In genomic region chr1:188896906-188897551, GRCm38 (mm10) we compare ENCODE assay signal across 23 mouse cellular contexts.
DNase-seq lines count a peak whose midpoint lies in the region; ATAC-seq and TF ChIP-seq lines count a peak whose summit lies in the region.
"Had no signal": no experiment of that assay in that cellular context is flagged by ENCODE, and none has a peak within 500 bp of the region (broad histone marks: within the 10 kb centered on the region; RNA-seq: fewer than 3 reads in every experiment).

No protein-coding gene starts in this region.

- H3K9me3 ChIP-seq in forebrain, embryonic 10.5 days: no peaks in the 10 kb centered on the region
- H3K9me3 ChIP-seq in forebrain, embryonic 11.5 days (ENCODE audit: control insufficient read depth, low read length): no peaks in the 10 kb centered on the region
- no peaks in the 10 kb centered on the region for H3K9me3 ChIP-seq in heart, embryonic 12.5 days (replicated peaks)
- H3K9me3 ChIP-seq in liver, embryonic 11.5 days (ENCODE audit: control insufficient read depth, low read length): no peaks in the 10 kb centered on the region
- H3K9me3 ChIP-seq in liver, embryonic 15.5 days (replicated peaks): no peaks in the 10 kb centered on the region
- H3K9me3 ChIP-seq in hindbrain, postnatal 0 days (ENCODE audit: low read length): no peaks in the 10 kb centered on the region
- H3K9me3 ChIP-seq: embryonic facial prominence, embryonic 13.5 days; forebrain, embryonic 15.5 days; heart, embryonic 15.5 days; hindbrain, embryonic 13.5 days had no signal

- H3K9ac ChIP-seq in forebrain, embryonic 11.5 days (ENCODE audit: low read length): no peak overlapping the region
- H3K9ac ChIP-seq in heart, embryonic 12.5 days: no peak overlapping the region
- H3K9ac ChIP-seq in liver, embryonic 11.5 days (ENCODE audit: low read depth, low read length): no peak overlapping the region
- no peak overlapping the region; the same call in 1 of the 2 replicates for H3K9ac ChIP-seq in liver, embryonic 15.5 days
- no peak overlapping the region for H3K9ac ChIP-seq in hindbrain, postnatal 0 days (replicated peaks; ENCODE audit: low read length)
- H3K9ac ChIP-seq: embryonic facial prominence, embryonic 13.5 days; forebrain, embryonic 15.5 days; heart, embryonic 15.5 days; hindbrain, embryonic 13.5 days had no signal

- no peaks in the 10 kb centered on the region for H3K27me3 ChIP-seq in forebrain, embryonic 10.5 days (ENCODE audit: poor library complexity, severe bottlenecking)
- no peaks in the 10 kb centered on the region for H3K27me3 ChIP-seq in forebrain, embryonic 11.5 days (ENCODE audit: control insufficient read depth, insufficient read depth, low read length)
- peaks cover 9% of the 10 kb centered on the region; the same call in 1 of the 2 replicates for H3K27me3 ChIP-seq in heart, embryonic 12.5 days (replicated peaks)
- H3K27me3 ChIP-seq in liver, embryonic 11.5 days (replicated peaks; ENCODE audit: control insufficient read depth, insufficient read depth, low read length): no peaks in the 10 kb centered on the region
- no peaks in the 10 kb centered on the region for H3K27me3 ChIP-seq in liver, embryonic 15.5 days
- no peaks in the 10 kb centered on the region for H3K27me3 ChIP-seq in hindbrain, postnatal 0 days (ENCODE audit: insufficient read depth, low read length)
- H3K27me3 ChIP-seq: embryonic facial prominence, embryonic 13.5 days; forebrain, embryonic 15.5 days; heart, embryonic 15.5 days had no signal

- 0 out of 2 replicates have a peak overlapping the region, but pooled peaks have one; percentile 13 for H3K27ac ChIP-seq in forebrain, embryonic 10.5 days
- no peak overlapping the region for H3K27ac ChIP-seq in forebrain, embryonic 11.5 days (ENCODE audit: low read depth, low read length)
- H3K27ac ChIP-seq in heart, embryonic 12.5 days (ENCODE audit: poor library complexity, severe bottlenecking): no peak overlapping the region
- H3K27ac ChIP-seq in liver, embryonic 11.5 days (ENCODE audit: low read depth, low read length): no peak overlapping the region
- H3K27ac ChIP-seq in liver, embryonic 15.5 days (replicated peaks): no peak overlapping the region; the same call in 1 of the 2 replicates
- H3K27ac ChIP-seq in hindbrain, postnatal 0 days: no peak overlapping the region
- H3K27ac ChIP-seq: embryonic facial prominence, embryonic 13.5 days; forebrain, embryonic 15.5 days; heart, adult 2 months; heart, embryonic 15.5 days; hindbrain, embryonic 13.5 days had no signal

- H3K36me3 ChIP-seq in forebrain, embryonic 10.5 days (replicated peaks): no peaks in the 10 kb centered on the region
- H3K36me3 ChIP-seq in forebrain, embryonic 11.5 days (ENCODE audit: control insufficient read depth, insufficient read depth, low read length): no peaks in the 10 kb centered on the region
- no peaks in the 10 kb centered on the region for H3K36me3 ChIP-seq in heart, embryonic 12.5 days
- H3K36me3 ChIP-seq in liver, embryonic 11.5 days (ENCODE audit: control insufficient read depth, insufficient read depth, low read length): no peaks in the 10 kb centered on the region
- H3K36me3 ChIP-seq in liver, embryonic 15.5 days (replicated peaks): no peaks in the 10 kb centered on the region
- H3K36me3 ChIP-seq in hindbrain, postnatal 0 days (ENCODE audit: insufficient read depth, low read length): no peaks in the 10 kb centered on the region
- H3K36me3 ChIP-seq: embryonic facial prominence, embryonic 13.5 days; forebrain, embryonic 15.5 days; G1E; heart, embryonic 15.5 days; hindbrain, embryonic 13.5 days had no signal

- peaks cover 21% of the 10 kb centered on the region for H3K4me1 ChIP-seq in forebrain, embryonic 10.5 days
- H3K4me1 ChIP-seq in forebrain, embryonic 11.5 days (replicated peaks; ENCODE audit: control insufficient read depth, insufficient read depth, low read length): no peaks in the 10 kb centered on the region
- H3K4me1 ChIP-seq in heart, embryonic 12.5 days (replicated peaks): peaks cover 22% of the 10 kb centered on the region
- H3K4me1 ChIP-seq in liver, embryonic 11.5 days (replicated peaks; ENCODE audit: control insufficient read depth, insufficient read depth, low read length): peaks cover 14% of the 10 kb centered on the region
- H3K4me1 ChIP-seq in liver, embryonic 15.5 days (replicated peaks): peaks cover 21% of the 10 kb centered on the region
- H3K4me1 ChIP-seq in hindbrain, postnatal 0 days (ENCODE audit: insufficient read depth, low read length): no peaks in the 10 kb centered on the region
- H3K4me1 ChIP-seq: embryonic facial prominence, embryonic 13.5 days; forebrain, embryonic 15.5 days; heart, embryonic 15.5 days; hindbrain, embryonic 13.5 days had no signal

- no peak for DNase-seq in forebrain, embryonic 10.5 days (ENCODE audit: extremely low spot score, low spot score)
- DNase-seq in forebrain, embryonic 11.5 days (ENCODE audit: low spot score): no peak
- no peak for DNase-seq in heart, adult 18-20 months
- DNase-seq in liver, embryonic 11.5 days (ENCODE audit: low spot score): no peak
- no peak for DNase-seq in lung, postnatal 14 days
- DNase-seq in hindbrain, postnatal 0 days (ENCODE audit: low spot score): no peak
- DNase-seq: adrenal gland, adult 8-10 months; adrenal gland, postnatal 36 days; B cell, adult 2 months; cerebellum, adult 11-12 months; cerebellum, adult 9-10 months; cerebellum, postnatal 36 days; gastrocnemius, postnatal 36 days; heart, adult 2 months had no signal

- no peak for ATAC-seq in forebrain, embryonic 11.5 days (replicated peaks; ENCODE audit: low FRiP score)
- peak; percentile 63; the same call in 1 of the 2 replicates for ATAC-seq in heart, embryonic 12.5 days (ENCODE audit: insufficient number of reproducible peaks, low FRiP score)
- ATAC-seq in liver, embryonic 11.5 days (replicated peaks; ENCODE audit: low FRiP score): peak; percentile 83
- peak; percentile 78 for ATAC-seq in liver, embryonic 15.5 days (ENCODE audit: insufficient read depth)
- ATAC-seq in hindbrain, postnatal 0 days: no peak
- ATAC-seq: CD4-positive, CD25-positive, alpha-beta regulatory T cell, adult 4 months; forebrain, embryonic 15.5 days; intestine, embryonic 16.5 days had no signal

- no peak overlapping the region for H3K4me2 ChIP-seq in forebrain, embryonic 11.5 days (ENCODE audit: low read depth, low read length, severe bottlenecking)
- H3K4me2 ChIP-seq in heart, embryonic 12.5 days: 0 out of 2 replicates have a peak overlapping the region, but pooled peaks have one; percentile 19
- peak overlapping the region; percentile 3; the same call in 1 of the 2 replicates for H3K4me2 ChIP-seq in liver, embryonic 11.5 days
- H3K4me2 ChIP-seq in liver, embryonic 15.5 days: peak overlapping the region; percentile 47
- H3K4me2 ChIP-seq in hindbrain, postnatal 0 days (ENCODE audit: low read depth, low read length): no peak overlapping the region
- H3K4me2 ChIP-seq: embryonic facial prominence, embryonic 13.5 days; forebrain, embryonic 15.5 days; heart, embryonic 15.5 days; hindbrain, embryonic 13.5 days had no signal

- 69% methylated on average over 4 of the region's 4 CpGs for WGBS in forebrain, embryonic 10.5 days
- 45% methylated on average over 4 of the region's 4 CpGs for WGBS in forebrain, embryonic 11.5 days
- WGBS in heart, embryonic 12.5 days: 11% methylated on average over 4 of the region's 4 CpGs
- WGBS in liver, embryonic 11.5 days: 19% methylated on average over 4 of the region's 4 CpGs
- WGBS in liver, embryonic 15.5 days (ENCODE audit: insufficient replicate concordance): 15% methylated on average over 4 of the region's 4 CpGs
- 58% methylated on average over 4 of the region's 4 CpGs for WGBS in hindbrain, postnatal 0 days

- H3K4me3 ChIP-seq in forebrain, embryonic 10.5 days: no peak overlapping the region
- H3K4me3 ChIP-seq in forebrain, embryonic 11.5 days (ENCODE audit: low read depth, low read length): no peak overlapping the region
- no peak overlapping the region for H3K4me3 ChIP-seq in heart, embryonic 12.5 days
- no peak overlapping the region for H3K4me3 ChIP-seq in liver, embryonic 11.5 days (ENCODE audit: low read depth, low read length)
- no peak overlapping the region for H3K4me3 ChIP-seq in liver, embryonic 15.5 days (replicated peaks)
- H3K4me3 ChIP-seq in hindbrain, postnatal 0 days (ENCODE audit: low read length): no peak overlapping the region
- H3K4me3 ChIP-seq: embryonic facial prominence, embryonic 13.5 days; forebrain, embryonic 15.5 days; heart, adult 2 months; heart, embryonic 15.5 days; hindbrain, embryonic 13.5 days had no signal

- TF ChIP-seq CTCF in hindbrain, postnatal 0 days (IDR thresholded peaks at IDR 0.05; ENCODE audit: low read depth): no peak

Comparison
In these comparisons a context has a peak if more than half of its experiments do, and no peak if none do; other contexts are left out.
1. ATAC-seq: peak in heart, embryonic 12.5 days (single experiment), liver, embryonic 11.5 days (single experiment) and liver, embryonic 15.5 days (single experiment); none in forebrain, embryonic 11.5 days (single experiment) and hindbrain, postnatal 0 days (single experiment).
2. H3K4me2 ChIP-seq: peak in heart, embryonic 12.5 days (single experiment), liver, embryonic 11.5 days (single experiment) and liver, embryonic 15.5 days (single experiment); none in forebrain, embryonic 11.5 days (single experiment) and hindbrain, postnatal 0 days (single experiment).